Mouse (Mus musculus): Measurements from ENCODE around the gene Nlrp10. TPM values are rescaled to one million over a fixed set of nuclear protein-coding genes. Genes with fewer than 3 reads are reported as not detected.
A peak's percentile ranks its signal among the peaks of the same experiment; 100 is the strongest.

Nlrp10 gene
- polyA plus RNA-seq, 1 experiment from 2014 or later: not detected

DNA sequence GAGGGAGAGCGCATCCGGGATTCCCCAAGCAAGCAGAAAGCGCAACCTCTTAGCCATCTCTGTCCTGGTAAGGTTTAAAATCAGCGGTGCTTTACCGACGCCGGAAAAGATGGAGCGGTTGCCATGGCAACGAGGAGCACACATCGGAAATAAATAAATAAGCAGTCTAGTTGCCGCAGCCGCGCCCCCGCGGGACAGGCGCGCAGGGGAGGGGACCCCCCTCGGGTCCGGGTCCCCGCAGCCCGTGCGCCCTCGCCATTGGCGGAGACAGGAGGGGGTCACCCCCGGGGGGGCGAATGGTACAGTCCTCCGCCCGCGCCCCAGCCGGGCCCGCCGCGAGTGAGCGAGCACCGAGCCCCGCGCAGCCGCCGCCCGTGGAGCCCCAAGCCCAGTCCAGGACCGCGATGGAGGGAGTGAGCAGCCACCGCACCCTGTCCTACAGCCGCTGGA lies 20.4 kb upstream of the Nlrp10 start, which contains the start of gene Tub:
Tub (plus strand) TSS at position 27 of the 450 bp plus-strand sequence.
- H3K9ac ChIP-seq (ENCODE audit: low read length): peak within 1 kb of the TSS; percentile 70
- ATAC-seq: peak; percentile 83

DNA sequence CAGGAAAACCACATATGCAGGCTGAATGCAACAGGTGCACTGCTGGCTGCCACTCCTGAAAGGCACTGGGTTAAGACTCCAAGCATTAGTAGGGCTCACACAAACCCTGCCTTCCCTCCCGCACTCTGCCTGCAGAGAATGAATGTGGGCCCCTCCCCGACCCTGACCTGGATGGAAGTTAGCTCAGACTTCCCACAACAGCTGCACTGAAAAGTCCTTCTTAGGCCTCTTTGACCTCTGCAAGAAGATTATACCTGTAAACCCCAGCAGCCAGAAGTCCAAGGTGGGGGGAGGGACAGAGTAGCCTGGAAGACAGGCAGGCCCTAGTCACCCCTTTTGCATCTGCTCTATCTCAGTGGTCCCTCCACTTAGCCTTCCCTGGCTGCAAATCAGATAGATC lies 19.3 kb upstream of the Nlrp10 start:
- Histone ChIP-seq H3K4me1 (ENCODE audit: control insufficient read depth, insufficient read depth, low read length) (no peaks in the 10 kb centered on the region), H3K4me3 (ENCODE audit: low read depth, low read length) (no peak overlapping the region), H3K4me2 (ENCODE audit: low read length) (no peak overlapping the region), H3K27ac (ENCODE audit: low read depth, low read length) (no peak overlapping the region), H3K36me3 (ENCODE audit: control insufficient read depth, insufficient read depth, low read length) (peaks cover 13% of the 10 kb centered on the region), H3K9me3 (replicated peaks; ENCODE audit: control insufficient read depth, low read length) (no peaks in the 10 kb centered on the region), H3K27me3 (replicated peaks; ENCODE audit: control insufficient read depth, insufficient read depth, low read length) (peaks cover 32% of the 10 kb centered on the region), H3K9ac (ENCODE audit: low read length) (no peak overlapping the region)
- WGBS: 29% methylated on average over 2 of the region's 2 CpGs
- no peak for ATAC-seq
- DNase-seq (ENCODE audit: low spot score): no peak

More for the DNA sequence above, 20.4 kb upstream of the Nlrp10 start, which contains the start of gene Tub:
- Histone ChIP-seq H3K4me2 (ENCODE audit: low read length) (peak within 1 kb of the TSS; percentile 96), H3K27me3 (replicated peaks; ENCODE audit: control insufficient read depth, insufficient read depth, low read length) (peaks cover 32% of the 10 kb centered on the region), H3K36me3 (ENCODE audit: control insufficient read depth, insufficient read depth, low read length) (peaks cover 9% of the 10 kb centered on the region; the same call in 1 of the 2 replicates), H3K4me1 (ENCODE audit: control insufficient read depth, insufficient read depth, low read length) (no peaks in the 10 kb centered on the region), H3K9me3 (replicated peaks; ENCODE audit: control insufficient read depth, low read length) (no peaks in the 10 kb centered on the region), H3K4me3 (ENCODE audit: low read depth, low read length) (peak within 1 kb of the TSS; percentile 62), H3K27ac (ENCODE audit: low read depth, low read length) (peak within 1 kb of the TSS; percentile 44; the same call in 1 of the 2 replicates)
- DNase-seq (ENCODE audit: low spot score): peak; percentile 93
- under 1% methylated on average over 44 of the region's 44 CpGs for WGBS

DNA sequence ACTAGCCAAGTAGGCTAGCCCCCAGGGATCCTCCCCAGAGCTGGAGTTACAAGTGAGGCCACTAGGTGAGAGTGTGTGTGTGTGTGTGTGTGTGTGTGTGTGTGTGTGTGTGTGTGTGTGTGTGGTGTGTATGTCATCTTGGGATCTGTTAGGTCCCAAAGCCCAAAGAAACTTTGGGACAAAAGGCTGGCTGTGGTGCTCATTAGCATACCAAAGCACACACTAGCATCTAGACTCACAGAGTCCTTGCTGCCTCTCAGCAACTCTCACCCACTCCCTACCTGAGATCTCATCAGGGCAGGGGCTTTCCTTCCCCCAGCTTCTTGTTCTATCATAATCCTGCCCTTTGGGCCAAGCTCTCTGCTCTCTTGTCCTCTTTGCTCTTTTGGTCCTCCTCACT lies 18.6 kb upstream of the Nlrp10 start:
- peaks cover 15% of the 10 kb centered on the region for H3K36me3 ChIP-seq (ENCODE audit: control insufficient read depth, insufficient read depth, low read length)
- H3K9ac ChIP-seq (ENCODE audit: low read length): no peak overlapping the region
- no peak overlapping the region for H3K27ac ChIP-seq (ENCODE audit: low read depth, low read length)
- no peaks in the 10 kb centered on the region for H3K4me1 ChIP-seq (ENCODE audit: control insufficient read depth, insufficient read depth, low read length)
- no peak overlapping the region for H3K4me3 ChIP-seq (ENCODE audit: low read depth, low read length)
- no peak overlapping the region for H3K4me2 ChIP-seq (ENCODE audit: low read length)
- ATAC-seq (no peak), DNase-seq (ENCODE audit: low spot score) (no peak)
- H3K9me3 ChIP-seq (replicated peaks; ENCODE audit: control insufficient read depth, low read length): no peaks in the 10 kb centered on the region
- H3K27me3 ChIP-seq (replicated peaks; ENCODE audit: control insufficient read depth, insufficient read depth, low read length): peaks cover 32% of the 10 kb centered on the region

DNA sequence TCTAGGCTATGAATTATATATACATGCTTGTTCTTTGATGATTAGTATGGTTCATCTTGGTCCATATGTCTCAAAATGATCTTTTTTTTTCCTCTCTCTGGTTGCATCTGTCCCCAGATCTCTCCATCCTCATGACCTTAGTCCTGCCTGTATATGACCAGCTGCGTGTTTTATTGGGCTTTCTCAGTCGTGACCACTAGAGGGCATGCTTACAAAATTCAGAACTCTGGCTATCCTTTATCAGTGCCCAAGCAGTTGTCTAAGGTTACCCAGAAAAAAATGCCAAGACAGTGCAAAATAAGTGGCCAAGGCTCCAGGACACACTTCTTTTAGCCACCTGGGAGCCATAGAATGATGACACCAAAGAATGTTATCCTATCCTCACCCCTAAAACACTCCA lies 14.0 kb upstream of the Nlrp10 start:
- no peak overlapping the region for H3K27ac ChIP-seq (ENCODE audit: low read depth, low read length)
- WGBS: 5% methylated on average over 2 of the region's 2 CpGs
- peak; percentile 76 for ATAC-seq

DNA sequence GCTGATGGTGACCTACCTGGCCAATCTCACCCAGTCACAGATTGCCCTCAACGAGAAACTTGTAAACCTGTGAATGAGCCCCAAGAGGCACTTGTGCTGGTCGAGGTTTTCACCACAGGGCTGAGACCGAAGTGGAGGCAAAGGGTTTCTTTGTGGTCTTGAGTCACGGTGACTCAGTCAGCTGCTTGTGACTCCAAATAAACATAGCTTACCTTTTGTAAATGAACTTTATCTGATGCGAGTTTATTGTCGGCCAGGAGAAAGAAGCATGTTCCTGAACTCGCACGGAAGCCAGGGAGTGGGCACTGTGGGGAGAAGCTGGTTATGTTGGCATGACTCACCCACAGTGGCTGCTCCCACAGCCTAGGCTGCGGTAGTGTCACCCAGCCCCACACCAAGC lies 11.5 kb upstream of the Nlrp10 start:
- Histone ChIP-seq H3K4me1 (ENCODE audit: control insufficient read depth, insufficient read depth, low read length) (no peaks in the 10 kb centered on the region), H3K9me3 (replicated peaks; ENCODE audit: control insufficient read depth, low read length) (no peaks in the 10 kb centered on the region), H3K27me3 (replicated peaks; ENCODE audit: control insufficient read depth, insufficient read depth, low read length) (no peaks in the 10 kb centered on the region), H3K36me3 (ENCODE audit: control insufficient read depth, insufficient read depth, low read length) (peaks cover 81% of the 10 kb centered on the region), H3K4me3 (ENCODE audit: low read depth, low read length) (no peak overlapping the region), H3K9ac (ENCODE audit: low read length) (no peak overlapping the region), H3K4me2 (ENCODE audit: low read length) (no peak overlapping the region), H3K27ac (ENCODE audit: low read depth, low read length) (no peak overlapping the region)
- WGBS: 95% methylated on average over 9 of the region's 9 CpGs
- ATAC-seq (no peak), DNase-seq (ENCODE audit: low spot score) (no peak)

More for the DNA sequence above, 14.0 kb upstream of the Nlrp10 start:
- H3K4me3 ChIP-seq (ENCODE audit: low read depth, low read length): no peak overlapping the region
- no peaks in the 10 kb centered on the region for H3K9me3 ChIP-seq (replicated peaks; ENCODE audit: control insufficient read depth, low read length)
- 0 out of 2 replicates have a peak, but pooled peaks cover under 1% of the 10 kb centered on the region for H3K27me3 ChIP-seq (replicated peaks; ENCODE audit: control insufficient read depth, insufficient read depth, low read length)
- H3K9ac ChIP-seq (ENCODE audit: low read length): no peak overlapping the region
- DNase-seq (ENCODE audit: low spot score): peak; percentile 71
- H3K36me3 ChIP-seq (ENCODE audit: control insufficient read depth, insufficient read depth, low read length): peaks cover 59% of the 10 kb centered on the region
- no peaks in the 10 kb centered on the region for H3K4me1 ChIP-seq (ENCODE audit: control insufficient read depth, insufficient read depth, low read length)
- H3K4me2 ChIP-seq (ENCODE audit: low read length): no peak overlapping the region

DNA sequence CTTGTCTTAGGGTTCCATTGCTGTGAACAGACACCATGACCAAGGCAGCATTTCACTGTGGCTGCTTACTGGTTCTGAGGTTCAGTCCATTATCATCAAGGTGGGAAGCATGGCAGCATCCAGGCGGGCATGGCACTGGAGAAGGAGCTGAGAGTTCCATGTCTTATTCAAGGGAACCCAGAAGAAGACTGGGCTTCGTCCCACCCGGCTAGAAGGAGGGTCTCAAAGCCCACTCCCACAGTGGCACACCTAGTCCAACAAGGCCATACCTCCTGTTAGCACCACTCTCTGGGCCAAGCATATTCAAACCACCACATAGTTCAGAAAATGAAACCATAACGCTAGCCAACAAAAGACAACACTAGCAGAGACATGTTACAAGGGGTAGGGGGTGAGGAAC lies 6.6 kb upstream of the Nlrp10 start:
- no peak overlapping the region for H3K27ac ChIP-seq (ENCODE audit: low read depth, low read length)
- DNase-seq (ENCODE audit: low spot score) (no peak), ATAC-seq (no peak)
- no peak overlapping the region for H3K4me2 ChIP-seq (ENCODE audit: low read length)
- peaks cover 51% of the 10 kb centered on the region for H3K36me3 ChIP-seq (ENCODE audit: control insufficient read depth, insufficient read depth, low read length)
- H3K4me3 ChIP-seq (ENCODE audit: low read depth, low read length): no peak overlapping the region
- peaks cover 10% of the 10 kb centered on the region for H3K4me1 ChIP-seq (ENCODE audit: control insufficient read depth, insufficient read depth, low read length)
- WGBS: 96% methylated on average over 4 of the region's 4 CpGs
- H3K27me3 ChIP-seq (replicated peaks; ENCODE audit: control insufficient read depth, insufficient read depth, low read length): no peaks in the 10 kb centered on the region
- no peak overlapping the region for H3K9ac ChIP-seq (ENCODE audit: low read length)
- no peaks in the 10 kb centered on the region for H3K9me3 ChIP-seq (replicated peaks; ENCODE audit: control insufficient read depth, low read length)

DNA sequence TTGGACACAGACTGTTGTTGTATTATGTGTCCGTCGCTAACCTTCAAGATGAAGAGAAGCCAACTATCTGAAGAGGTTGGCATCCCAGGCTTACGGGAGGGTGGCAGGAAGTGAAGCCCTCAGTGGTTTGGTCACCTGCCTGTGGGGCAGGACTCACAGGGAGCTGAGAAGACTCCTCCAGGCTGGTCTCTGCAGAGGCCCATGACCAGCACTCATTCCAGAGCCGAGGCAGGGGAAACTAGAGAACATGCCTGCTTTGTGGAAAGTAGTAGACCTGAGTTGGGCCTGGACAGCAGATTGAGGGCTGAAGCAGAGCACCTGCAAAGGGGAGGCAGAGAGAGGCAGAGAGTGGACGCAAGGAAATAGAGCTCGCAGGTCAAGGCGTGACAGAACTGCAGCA lies 5.4 kb upstream of the Nlrp10 start:
- Histone ChIP-seq H3K4me2 (ENCODE audit: low read length) (peak overlapping the region; percentile 93), H3K9ac (ENCODE audit: low read length) (peak overlapping the region; percentile 95), H3K4me1 (ENCODE audit: control insufficient read depth, insufficient read depth, low read length) (peaks cover 10% of the 10 kb centered on the region), H3K36me3 (ENCODE audit: control insufficient read depth, insufficient read depth, low read length) (peaks cover 39% of the 10 kb centered on the region), H3K27me3 (replicated peaks; ENCODE audit: control insufficient read depth, insufficient read depth, low read length) (no peaks in the 10 kb centered on the region), H3K27ac (ENCODE audit: low read depth, low read length) (no peak overlapping the region), H3K4me3 (ENCODE audit: low read depth, low read length) (peak overlapping the region; percentile 98), H3K9me3 (replicated peaks; ENCODE audit: control insufficient read depth, low read length) (no peaks in the 10 kb centered on the region)
- WGBS: 90% methylated on average over 7 of the region's 7 CpGs
- DNase-seq (ENCODE audit: low spot score) (no peak), ATAC-seq (no peak)

DNA sequence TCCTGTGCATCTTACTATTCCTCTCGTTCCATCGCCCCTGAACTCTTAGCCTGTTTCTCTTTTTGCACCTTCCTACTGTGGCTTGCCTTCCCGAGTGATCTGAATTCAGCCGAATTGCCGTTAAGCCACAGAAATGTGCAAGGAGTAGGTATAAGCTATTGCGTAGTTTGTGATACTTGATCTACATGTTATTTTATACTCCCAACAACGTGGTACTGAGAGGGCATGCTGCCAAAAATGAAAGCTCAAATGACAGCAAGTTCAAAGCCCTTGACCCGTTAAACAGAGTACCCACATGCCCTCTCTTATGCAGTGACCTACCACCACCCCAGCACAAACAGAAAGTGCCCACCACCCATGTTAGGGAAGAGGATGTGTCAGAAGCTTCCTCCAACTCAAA lies 4.9 kb upstream of the Nlrp10 start:
- H3K4me2 ChIP-seq (ENCODE audit: low read length): peak overlapping the region; percentile 93
- H3K4me1 ChIP-seq (ENCODE audit: control insufficient read depth, insufficient read depth, low read length): peaks cover 10% of the 10 kb centered on the region
- peak overlapping the region; percentile 98 for H3K4me3 ChIP-seq (ENCODE audit: low read depth, low read length)
- ATAC-seq: no peak
- WGBS: 6% methylated on average over 8 of the region's 8 CpGs
- H3K9ac ChIP-seq (ENCODE audit: low read length): peak overlapping the region; percentile 95
- no peaks in the 10 kb centered on the region for H3K27me3 ChIP-seq (replicated peaks; ENCODE audit: control insufficient read depth, insufficient read depth, low read length)
- DNase-seq (ENCODE audit: low spot score): no peak
- H3K9me3 ChIP-seq (replicated peaks; ENCODE audit: control insufficient read depth, low read length): no peaks in the 10 kb centered on the region
- H3K36me3 ChIP-seq (ENCODE audit: control insufficient read depth, insufficient read depth, low read length): peaks cover 33% of the 10 kb centered on the region
- H3K27ac ChIP-seq (ENCODE audit: low read depth, low read length): no peak overlapping the region

DNA sequence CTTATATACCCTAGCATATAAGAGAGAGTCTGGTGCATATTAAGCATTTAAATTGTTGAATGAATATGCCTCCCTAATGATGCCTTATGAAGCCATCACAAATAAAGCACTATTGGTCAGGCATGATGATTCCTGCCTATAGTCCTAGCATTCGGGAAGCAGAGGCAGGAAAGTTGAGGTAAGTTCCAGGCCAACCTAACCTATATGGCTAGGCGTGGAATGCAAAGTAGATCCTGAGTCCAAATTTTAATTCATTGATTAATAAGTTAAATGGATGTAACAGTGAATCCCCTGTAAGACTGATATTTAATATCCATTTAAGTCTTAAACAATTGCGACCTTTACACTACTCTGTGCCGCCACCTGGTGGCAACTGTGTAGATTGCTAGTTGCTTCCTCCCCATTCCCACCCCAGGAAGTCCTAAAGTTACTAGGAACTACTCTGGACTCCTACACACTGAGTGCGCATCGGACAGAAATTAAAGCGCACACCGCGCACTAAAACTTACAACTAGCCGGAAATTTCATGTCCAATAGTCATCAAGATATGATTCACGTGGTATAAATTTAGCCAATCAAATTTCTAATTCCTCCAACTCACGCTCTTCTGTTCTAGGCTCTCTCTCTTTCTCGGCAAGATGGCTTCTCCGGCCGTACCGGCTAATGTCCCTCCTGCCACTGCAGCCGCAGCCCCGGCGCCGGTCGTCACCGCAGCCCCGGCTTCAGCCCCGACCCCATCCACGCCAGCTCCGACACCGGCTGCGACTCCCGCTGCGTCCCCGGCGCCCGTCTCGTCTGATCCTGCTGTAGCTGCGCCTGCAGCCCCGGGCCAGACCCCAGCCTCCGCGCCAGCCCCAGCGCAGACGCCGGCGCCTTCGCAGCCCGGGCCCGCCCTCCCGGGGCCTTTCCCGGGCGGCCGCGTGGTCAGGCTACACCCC lies 4.1 kb upstream of the Nlrp10 start, which contains the start of gene Eif3f:
Eif3f (plus strand) TSS at position 624 of the 938 bp plus-strand sequence.
- peak within 1 kb of the TSS; percentile 98 for H3K4me3 ChIP-seq (ENCODE audit: low read depth, low read length)
- 2% methylated on average over 50 of the region's 50 CpGs for WGBS
- ATAC-seq (peak; percentile 98), DNase-seq (ENCODE audit: low spot score) (peak; percentile 99)
- H3K4me1 ChIP-seq (ENCODE audit: control insufficient read depth, insufficient read depth, low read length): peaks cover 10% of the 10 kb centered on the region
- H3K27ac ChIP-seq (ENCODE audit: low read depth, low read length): peak within 1 kb of the TSS; percentile 78
- H3K9me3 ChIP-seq (replicated peaks; ENCODE audit: control insufficient read depth, low read length): no peaks in the 10 kb centered on the region
- peak within 1 kb of the TSS; percentile 93 for H3K4me2 ChIP-seq (ENCODE audit: low read length)
- peaks cover 25% of the 10 kb centered on the region for H3K36me3 ChIP-seq (ENCODE audit: control insufficient read depth, insufficient read depth, low read length)
- H3K9ac ChIP-seq (ENCODE audit: low read length): peak within 1 kb of the TSS; percentile 95
- no peaks in the 10 kb centered on the region for H3K27me3 ChIP-seq (replicated peaks; ENCODE audit: control insufficient read depth, insufficient read depth, low read length)

Data from forebrain, embryonic 14.5 days (tissue).